Mouse (Mus musculus): ENCODE measurements around the gene Ctdsp2. TPM values are rescaled to one million over a fixed set of nuclear protein-coding genes. Genes with fewer than 3 reads are reported as not detected.

Ctdsp2 gene
- polyA plus RNA-seq, 1 experiment from 2014 or later: 42.8 TPM

DNA sequence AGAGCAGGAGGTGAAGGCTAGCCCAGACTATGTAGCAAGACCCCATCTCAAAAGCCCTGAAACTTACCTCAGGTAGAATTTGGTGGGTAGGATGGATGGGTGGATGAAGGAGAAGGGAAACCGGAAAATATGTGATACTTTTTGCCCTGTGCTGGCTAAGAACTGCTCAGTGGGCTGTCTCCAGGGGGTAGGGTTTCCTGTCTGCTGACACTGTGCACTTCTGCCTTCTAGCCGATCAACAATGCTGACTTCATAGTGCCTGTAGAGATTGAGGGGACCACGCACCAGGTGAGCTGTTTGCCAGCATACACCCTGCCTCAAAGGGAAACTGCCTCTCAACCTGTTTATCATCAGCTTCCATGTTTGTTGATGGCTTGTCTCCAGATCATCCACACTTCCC, 15.1 kb downstream of the Ctdsp2 start:
- ATAC-seq (ENCODE audit: low FRiP score): no peak
- H3K4me3 ChIP-seq (ENCODE audit: low read depth, low read length): no peak overlapping the region
- WGBS: 96% methylated on average over 3 of the region's 3 CpGs
- no peak overlapping the region for H3K9ac ChIP-seq (ENCODE audit: low read length)
- peaks cover 14% of the 10 kb centered on the region for H3K36me3 ChIP-seq (ENCODE audit: control insufficient read depth, insufficient read depth, low read length)
- H3K4me1 ChIP-seq (ENCODE audit: control insufficient read depth, insufficient read depth, low read length): peaks cover 2% of the 10 kb centered on the region; the same call in 1 of the 2 replicates
- no peak overlapping the region for H3K27ac ChIP-seq (ENCODE audit: low read depth, low read length)
- H3K4me2 ChIP-seq: no peak overlapping the region
- DNase-seq (ENCODE audit: low spot score, missing footprints): no peak
- H3K27me3 ChIP-seq (ENCODE audit: control insufficient read depth, insufficient read depth, low read length): no peaks in the 10 kb centered on the region
- H3K9me3 ChIP-seq (ENCODE audit: control insufficient read depth, low read length): no peaks in the 10 kb centered on the region

DNA sequence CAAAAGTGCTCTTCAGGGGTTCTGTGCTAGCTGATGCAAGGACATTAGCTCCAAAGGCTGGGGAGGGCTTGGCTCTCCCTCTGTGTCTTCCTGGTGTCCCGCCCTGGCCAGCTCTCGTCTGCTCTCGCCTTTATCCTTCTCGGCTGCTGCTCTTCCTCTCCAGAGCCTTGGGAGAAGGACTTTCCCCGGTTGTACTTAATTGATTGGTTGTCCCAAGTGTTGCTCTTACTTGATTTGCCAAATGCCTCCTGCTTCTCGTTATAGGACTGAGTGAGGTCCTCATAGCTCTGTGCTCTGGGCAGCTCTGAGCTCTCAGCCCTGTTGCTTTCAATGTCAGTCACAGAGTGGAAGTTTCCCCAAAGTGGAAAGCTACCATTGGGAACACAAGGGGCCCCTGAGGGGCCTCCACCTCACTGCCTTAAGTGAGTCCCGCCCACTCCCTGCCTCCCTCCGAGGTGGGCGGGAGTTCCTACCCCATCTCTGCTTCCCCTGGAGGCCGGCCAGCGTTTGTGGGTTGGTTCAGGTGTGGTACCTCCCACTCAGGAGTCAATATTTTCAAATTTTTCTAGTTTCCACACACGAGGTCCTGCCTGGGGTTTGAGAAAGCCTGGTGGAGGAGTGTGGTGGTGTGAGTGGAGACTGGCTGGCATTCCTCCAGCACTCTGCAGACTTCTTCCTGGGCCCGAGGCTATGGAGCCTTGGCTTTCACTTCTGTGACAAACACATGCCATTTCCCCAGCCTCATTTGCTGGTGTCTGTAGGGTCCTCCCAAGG, 19.0 kb downstream of the Ctdsp2 start:
- Histone ChIP-seq H3K9me3 (ENCODE audit: control insufficient read depth, low read length) (no peaks in the 10 kb centered on the region), H3K27me3 (ENCODE audit: control insufficient read depth, insufficient read depth, low read length) (no peaks in the 10 kb centered on the region), H3K4me2 (no peak overlapping the region), H3K9ac (ENCODE audit: low read length) (no peak overlapping the region), H3K36me3 (ENCODE audit: control insufficient read depth, insufficient read depth, low read length) (peaks cover 19% of the 10 kb centered on the region), H3K27ac (ENCODE audit: low read depth, low read length) (no peak overlapping the region), H3K4me3 (ENCODE audit: low read depth, low read length) (no peak overlapping the region), H3K4me1 (ENCODE audit: control insufficient read depth, insufficient read depth, low read length) (no peaks in the 10 kb centered on the region)
- ATAC-seq (ENCODE audit: low FRiP score): no peak
- no peak for DNase-seq (ENCODE audit: low spot score, missing footprints)
- WGBS: 82% methylated on average over 13 of the region's 13 CpGs

DNA sequence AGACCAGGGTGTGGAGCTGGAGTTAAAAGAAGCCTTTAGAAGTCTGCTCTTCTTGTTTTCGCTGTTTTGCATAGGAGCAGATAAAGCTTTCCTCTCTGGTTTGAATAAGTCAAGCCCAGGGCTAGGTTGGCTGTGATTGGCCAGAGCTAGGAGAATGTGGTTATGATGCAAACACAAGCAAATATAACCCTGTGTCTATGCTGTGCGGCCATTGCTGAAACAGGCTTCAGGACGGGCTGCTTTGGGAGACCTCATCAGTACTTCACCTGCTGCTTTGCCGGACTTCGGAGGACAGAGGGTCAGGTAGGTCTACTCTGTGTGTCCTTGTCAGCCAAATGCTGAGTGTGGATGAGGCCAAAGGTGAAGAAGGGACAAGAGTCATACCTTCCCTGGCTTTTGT, 22.0 kb downstream of the Ctdsp2 start, which contains the start of gene Avil:
Gene Avil, plus strand, starts transcription at position 181 of the 400 bp plus-strand sequence.
- H3K9me3 ChIP-seq (ENCODE audit: control insufficient read depth, low read length): no peaks in the 10 kb centered on the region
- no peaks in the 10 kb centered on the region for H3K27me3 ChIP-seq (ENCODE audit: control insufficient read depth, insufficient read depth, low read length)
- no peak for DNase-seq (ENCODE audit: low spot score, missing footprints)
- no peak within 1 kb of the TSS for H3K4me2 ChIP-seq
- no peak for ATAC-seq (ENCODE audit: low FRiP score)
- H3K27ac ChIP-seq (ENCODE audit: low read depth, low read length): no peak within 1 kb of the TSS
- H3K4me1 ChIP-seq (ENCODE audit: control insufficient read depth, insufficient read depth, low read length): no peaks in the 10 kb centered on the region
- no peak within 1 kb of the TSS for H3K9ac ChIP-seq (ENCODE audit: low read length)
- no peak within 1 kb of the TSS for H3K4me3 ChIP-seq (ENCODE audit: low read depth, low read length)
- H3K36me3 ChIP-seq (ENCODE audit: control insufficient read depth, insufficient read depth, low read length): peaks cover 8% of the 10 kb centered on the region
- WGBS: 91% methylated on average over 5 of the region's 5 CpGs

DNA sequence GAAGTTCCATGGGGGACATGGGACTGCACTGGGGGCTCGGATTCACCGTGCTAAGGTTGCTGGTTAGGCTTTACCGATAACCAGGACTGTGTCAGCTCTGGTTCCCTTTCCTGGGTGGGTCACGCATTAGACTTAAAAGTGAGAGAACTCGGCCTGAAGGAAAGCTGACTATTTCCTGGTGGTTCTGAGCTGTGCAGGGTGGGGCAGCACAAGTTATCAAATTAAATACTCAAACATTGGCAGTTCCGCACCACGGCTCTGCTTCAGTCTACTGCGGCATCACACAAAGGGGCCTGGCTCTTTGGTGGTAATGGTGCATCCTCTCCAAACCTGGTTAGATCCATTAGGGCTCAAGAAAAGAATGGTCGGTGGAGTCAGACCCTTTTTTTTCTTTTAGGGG, 22.8 kb downstream of the Ctdsp2 start:
- DNase-seq (ENCODE audit: low spot score, missing footprints): no peak
- 91% methylated on average over 9 of the region's 9 CpGs for WGBS
- no peak overlapping the region for H3K4me2 ChIP-seq
- H3K36me3 ChIP-seq (ENCODE audit: control insufficient read depth, insufficient read depth, low read length): peaks cover 8% of the 10 kb centered on the region
- H3K27ac ChIP-seq (ENCODE audit: low read depth, low read length): no peak overlapping the region
- ATAC-seq (ENCODE audit: low FRiP score): no peak
- H3K9ac ChIP-seq (ENCODE audit: low read length): no peak overlapping the region
- H3K9me3 ChIP-seq (ENCODE audit: control insufficient read depth, low read length): no peaks in the 10 kb centered on the region
- H3K27me3 ChIP-seq (ENCODE audit: control insufficient read depth, insufficient read depth, low read length): no peaks in the 10 kb centered on the region
- no peak overlapping the region for H3K4me3 ChIP-seq (ENCODE audit: low read depth, low read length)
- H3K4me1 ChIP-seq (ENCODE audit: control insufficient read depth, insufficient read depth, low read length): no peaks in the 10 kb centered on the region

DNA sequence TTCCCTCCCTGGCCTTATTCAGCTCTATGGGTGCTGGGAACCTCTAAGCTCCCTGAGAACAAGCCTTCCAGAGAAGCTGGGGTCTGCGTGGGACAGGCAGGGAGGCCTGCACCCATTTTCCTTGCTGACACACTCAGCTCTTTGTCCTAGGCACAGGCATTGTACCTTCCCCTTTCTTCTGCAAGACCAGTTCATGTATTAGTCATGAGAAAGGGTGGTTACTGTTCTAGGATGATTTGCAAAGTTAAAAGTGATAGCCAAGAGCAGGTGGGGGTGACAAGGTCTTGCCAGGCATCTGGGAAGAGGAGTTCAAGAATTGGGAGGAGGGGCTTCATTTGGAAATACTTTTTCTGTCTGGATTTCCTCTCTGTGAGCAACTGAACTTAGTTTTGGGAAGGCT, 23.5 kb downstream of the Ctdsp2 start:
- no peaks in the 10 kb centered on the region for H3K27me3 ChIP-seq (ENCODE audit: control insufficient read depth, insufficient read depth, low read length)
- H3K4me1 ChIP-seq (ENCODE audit: control insufficient read depth, insufficient read depth, low read length): no peaks in the 10 kb centered on the region
- no peak overlapping the region for H3K27ac ChIP-seq (ENCODE audit: low read depth, low read length)
- no peak overlapping the region for H3K4me2 ChIP-seq
- no peak for ATAC-seq (ENCODE audit: low FRiP score)
- no peak for DNase-seq (ENCODE audit: low spot score, missing footprints)
- H3K9ac ChIP-seq (ENCODE audit: low read length): no peak overlapping the region
- H3K4me3 ChIP-seq (ENCODE audit: low read depth, low read length): no peak overlapping the region
- peaks cover 8% of the 10 kb centered on the region for H3K36me3 ChIP-seq (ENCODE audit: control insufficient read depth, insufficient read depth, low read length)
- WGBS: 86% methylated on average over 1 of the region's 1 CpGs
- H3K9me3 ChIP-seq (ENCODE audit: control insufficient read depth, low read length): no peaks in the 10 kb centered on the region

DNA sequence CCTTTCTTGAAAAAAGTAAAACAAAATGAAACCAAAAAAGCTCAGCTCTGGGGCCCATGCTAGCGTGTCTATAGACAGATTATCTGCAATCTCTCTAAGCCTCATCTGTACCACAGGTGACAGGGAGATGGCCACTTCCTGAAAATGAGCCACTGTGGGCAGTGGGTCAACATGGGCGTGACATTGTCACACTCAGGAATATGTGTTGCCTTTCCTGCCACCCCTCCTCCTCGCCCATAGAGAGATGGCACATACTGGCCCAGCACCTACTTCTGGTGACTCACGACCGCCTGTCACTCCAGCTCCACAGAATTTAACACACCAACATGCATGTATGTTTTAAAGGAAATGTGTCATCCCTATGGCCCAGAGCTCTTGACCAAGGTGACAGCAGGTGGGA, 24.2 kb downstream of the Ctdsp2 start:
- H3K27ac ChIP-seq (ENCODE audit: low read depth, low read length): no peak overlapping the region
- WGBS: 92% methylated on average over 5 of the region's 5 CpGs

DNA sequence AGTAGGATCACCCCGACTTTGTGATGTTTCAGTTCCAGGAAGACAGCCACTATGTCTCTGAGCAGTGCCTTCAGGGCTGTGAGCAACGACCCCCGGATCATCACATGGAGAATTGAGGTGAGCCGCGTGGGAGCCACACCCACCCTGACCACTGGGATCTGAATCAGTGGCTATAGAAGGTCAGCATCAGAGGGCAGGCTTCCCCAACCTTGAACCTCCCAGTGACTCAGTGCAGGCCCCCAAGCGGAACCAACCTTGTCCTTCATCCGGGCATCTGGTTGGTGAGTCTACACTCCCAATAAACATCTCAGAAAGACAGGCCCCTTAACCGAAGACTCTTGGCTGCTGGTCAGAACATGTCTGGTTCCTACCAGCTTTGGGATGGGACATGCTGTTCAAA, 24.8 kb downstream of the Ctdsp2 start:
- no peaks in the 10 kb centered on the region for H3K27me3 ChIP-seq (ENCODE audit: control insufficient read depth, insufficient read depth, low read length)
- 87% methylated on average over 8 of the region's 8 CpGs for whole genome bisulfite sequencing
- H3K4me1 ChIP-seq (ENCODE audit: control insufficient read depth, insufficient read depth, low read length): no peaks in the 10 kb centered on the region
- DNase-seq (ENCODE audit: low spot score, missing footprints) (no peak), ATAC-seq (ENCODE audit: low FRiP score) (no peak)
- H3K4me2 ChIP-seq: no peak overlapping the region
- no peak overlapping the region for H3K27ac ChIP-seq (ENCODE audit: low read depth, low read length)
- H3K4me3 ChIP-seq (ENCODE audit: low read depth, low read length): no peak overlapping the region
- H3K9ac ChIP-seq (ENCODE audit: low read length): no peak overlapping the region
- peaks cover 5% of the 10 kb centered on the region; the same call in 1 of the 2 replicates for H3K36me3 ChIP-seq (ENCODE audit: control insufficient read depth, insufficient read depth, low read length)
- no peaks in the 10 kb centered on the region for H3K9me3 ChIP-seq (ENCODE audit: control insufficient read depth, low read length)

More for the DNA sequence above, 24.2 kb downstream of the Ctdsp2 start:
- Histone ChIP-seq H3K27me3 (ENCODE audit: control insufficient read depth, insufficient read depth, low read length) (no peaks in the 10 kb centered on the region), H3K4me3 (ENCODE audit: low read depth, low read length) (no peak overlapping the region), H3K36me3 (ENCODE audit: control insufficient read depth, insufficient read depth, low read length) (peaks cover 5% of the 10 kb centered on the region; the same call in 1 of the 2 replicates), H3K9me3 (ENCODE audit: control insufficient read depth, low read length) (no peaks in the 10 kb centered on the region), H3K4me2 (no peak overlapping the region), H3K4me1 (ENCODE audit: control insufficient read depth, insufficient read depth, low read length) (no peaks in the 10 kb centered on the region), H3K9ac (ENCODE audit: low read length) (no peak overlapping the region)
- ATAC-seq (ENCODE audit: low FRiP score) (no peak), DNase-seq (ENCODE audit: low spot score, missing footprints) (no peak)

DNA sequence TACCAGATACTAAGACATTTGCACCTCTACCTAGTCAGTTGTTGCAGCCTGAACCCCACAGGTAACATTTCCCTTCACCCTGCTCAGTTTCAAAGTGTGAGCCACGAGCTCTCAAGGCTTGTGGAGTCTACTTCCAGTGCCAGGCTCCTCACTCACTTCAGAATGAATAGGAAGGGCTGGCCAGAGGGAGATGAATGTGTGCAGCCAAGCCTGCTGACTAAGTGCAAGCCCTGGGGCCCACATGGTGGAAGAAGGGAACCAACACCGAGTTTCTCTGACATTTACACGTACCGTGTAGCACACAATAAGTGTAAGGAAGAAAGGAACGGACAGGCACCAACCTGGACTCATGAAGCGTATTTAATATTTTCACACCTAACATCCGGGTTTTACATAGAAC, 25.3 kb downstream of the Ctdsp2 start:
- Histone ChIP-seq H3K36me3 (ENCODE audit: control insufficient read depth, insufficient read depth, low read length) (peaks cover 5% of the 10 kb centered on the region; the same call in 1 of the 2 replicates), H3K4me1 (ENCODE audit: control insufficient read depth, insufficient read depth, low read length) (no peaks in the 10 kb centered on the region), H3K9ac (ENCODE audit: low read length) (no peak overlapping the region), H3K4me2 (no peak overlapping the region), H3K27me3 (ENCODE audit: control insufficient read depth, insufficient read depth, low read length) (no peaks in the 10 kb centered on the region), H3K4me3 (ENCODE audit: low read depth, low read length) (no peak overlapping the region), H3K9me3 (ENCODE audit: control insufficient read depth, low read length) (no peaks in the 10 kb centered on the region), H3K27ac (ENCODE audit: low read depth, low read length) (no peak overlapping the region)
- 69% methylated on average over 7 of the region's 7 CpGs for WGBS
- ATAC-seq (ENCODE audit: low FRiP score): no peak
- no peak for DNase-seq (ENCODE audit: low spot score, missing footprints)

DNA sequence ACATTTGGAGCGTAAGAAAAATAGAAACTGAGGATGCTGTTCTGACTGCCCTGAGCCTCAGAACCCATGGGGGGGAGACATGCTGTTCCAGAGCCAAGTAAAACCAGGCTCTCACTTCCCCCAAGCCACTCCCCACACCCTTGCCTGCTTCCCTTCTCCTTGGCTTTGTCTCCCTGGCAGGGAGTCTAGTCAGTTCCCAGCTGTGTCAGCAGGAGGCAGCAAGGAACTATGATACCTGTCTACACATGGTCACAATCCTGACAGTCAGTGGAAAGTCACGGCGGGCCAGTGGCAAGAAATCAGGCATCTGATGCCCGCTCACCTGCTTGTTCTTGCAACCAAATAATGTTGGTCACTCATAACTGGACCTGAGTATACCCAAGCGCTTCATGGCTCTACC, 38.0 kb downstream of the Ctdsp2 start:
- no peaks in the 10 kb centered on the region for H3K4me1 ChIP-seq (ENCODE audit: control insufficient read depth, insufficient read depth, low read length)
- H3K4me2 ChIP-seq: no peak overlapping the region
- no peak overlapping the region for H3K9ac ChIP-seq (ENCODE audit: low read length)
- no peaks in the 10 kb centered on the region for H3K36me3 ChIP-seq (ENCODE audit: control insufficient read depth, insufficient read depth, low read length)
- no peaks in the 10 kb centered on the region for H3K9me3 ChIP-seq (ENCODE audit: control insufficient read depth, low read length)
- 59% methylated on average over 5 of the region's 5 CpGs for whole genome bisulfite sequencing
- H3K27me3 ChIP-seq (ENCODE audit: control insufficient read depth, insufficient read depth, low read length): no peaks in the 10 kb centered on the region
- DNase-seq (ENCODE audit: low spot score, missing footprints) (peak; percentile 76), ATAC-seq (ENCODE audit: low FRiP score) (no peak)
- H3K4me3 ChIP-seq (ENCODE audit: low read depth, low read length): no peak overlapping the region
- H3K27ac ChIP-seq (ENCODE audit: low read depth, low read length): no peak overlapping the region

Measured in midbrain, embryonic 11.5 days (tissue).